Mouse (Mus musculus) thymus, postnatal 36 days (tissue): ENCODE data around the gene Hnrnph3.

Source experiments
- DNase-seq, 2 experiments: peaks; one replicate each; pipeline ENCODE4 v3.0.0; 2022; ENCODE audit warnings: mixed read lengths in 2 of 2

The Hnrnph3 gene

DNA sequence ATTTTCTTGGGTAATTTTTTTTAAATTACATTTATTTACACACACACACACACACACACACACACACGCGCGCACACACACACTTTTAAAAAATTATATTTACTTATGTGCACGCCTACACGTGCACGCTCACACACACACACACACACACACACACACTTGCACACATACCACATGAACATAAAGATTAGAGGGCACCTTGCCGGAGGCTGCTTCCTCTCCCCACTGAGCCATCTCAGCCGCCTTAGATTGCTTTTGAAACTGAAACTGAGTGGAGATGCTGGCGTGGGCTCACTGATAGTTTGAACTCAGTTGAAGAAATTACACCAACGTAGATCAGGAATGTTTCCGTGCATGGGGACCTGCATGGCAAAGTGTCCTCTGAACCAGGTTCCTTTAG, 39.9 kb downstream of the Hnrnph3 start:
- DNase-seq = peak; percentile 45 to 56

DNA sequence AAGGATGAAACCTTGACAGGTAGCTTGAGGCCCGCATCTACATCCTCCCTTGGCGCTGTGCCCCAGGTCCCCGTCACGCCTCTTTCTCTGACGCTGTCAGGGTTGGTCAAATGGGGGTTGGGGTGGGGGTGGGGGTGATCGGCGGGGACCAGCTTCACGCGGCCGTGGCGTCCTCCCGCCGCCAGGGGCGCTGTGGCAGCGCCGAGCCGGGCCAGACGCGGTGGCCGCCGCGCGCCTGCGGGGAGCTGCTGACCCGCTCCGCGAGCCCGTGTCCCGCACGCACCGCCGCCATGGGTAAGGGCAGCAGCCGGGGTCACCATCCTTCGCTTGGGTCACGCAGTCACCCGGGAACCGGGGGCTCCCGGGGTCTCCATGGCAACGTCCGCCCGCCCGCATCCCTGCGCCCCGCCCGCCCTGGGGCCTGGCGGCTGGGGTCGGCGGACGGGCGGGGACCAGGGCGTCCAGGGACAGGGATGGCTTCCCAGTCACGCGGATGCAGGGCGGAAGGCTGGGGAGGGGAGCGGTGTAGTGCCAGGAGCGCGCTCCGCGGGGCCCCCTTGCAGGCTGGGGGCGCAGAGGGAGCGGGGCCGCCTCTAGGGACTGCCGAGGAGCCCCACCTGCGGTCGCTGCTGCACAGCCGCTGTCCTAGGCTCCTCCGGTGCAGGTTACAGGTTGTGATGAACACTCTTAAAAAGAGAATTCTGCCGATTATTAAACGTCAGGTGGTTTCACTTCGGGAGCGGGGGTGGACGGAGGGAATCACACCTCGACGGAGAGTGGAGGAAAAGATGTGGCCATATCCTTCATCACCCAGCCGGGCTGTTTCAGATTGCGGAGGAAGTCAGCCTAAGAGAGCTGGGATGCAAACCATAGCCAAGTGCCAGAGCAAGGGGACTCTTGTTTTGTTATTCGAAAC, 43.7 kb downstream of the Hnrnph3 start, which contains the start of gene Rufy2:
TSS of gene Rufy2 (plus strand) at position 185 of the 916 bp plus-strand sequence.
- DNase-seq = peak; percentile 80 to 84

DNA sequence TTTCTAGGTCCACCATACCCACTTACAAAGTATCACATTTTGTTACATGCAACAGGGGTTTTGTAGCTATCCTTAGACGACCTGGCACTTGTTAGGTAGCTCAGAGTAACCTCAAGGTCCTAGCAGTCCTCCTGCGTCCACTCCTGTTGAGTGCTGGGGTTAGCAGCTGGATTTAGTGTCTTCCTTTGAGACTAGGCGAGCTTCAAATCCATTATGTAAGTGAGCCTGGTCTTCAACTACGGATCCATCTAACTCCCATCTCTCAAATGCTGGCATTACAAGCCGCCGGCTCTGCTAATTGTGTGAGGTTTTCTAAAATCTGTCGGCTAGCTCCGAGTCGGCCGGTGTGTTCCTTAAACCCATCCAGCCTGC, 44.4 kb downstream of the Hnrnph3 start:
- DNase-seq = no peak

DNA sequence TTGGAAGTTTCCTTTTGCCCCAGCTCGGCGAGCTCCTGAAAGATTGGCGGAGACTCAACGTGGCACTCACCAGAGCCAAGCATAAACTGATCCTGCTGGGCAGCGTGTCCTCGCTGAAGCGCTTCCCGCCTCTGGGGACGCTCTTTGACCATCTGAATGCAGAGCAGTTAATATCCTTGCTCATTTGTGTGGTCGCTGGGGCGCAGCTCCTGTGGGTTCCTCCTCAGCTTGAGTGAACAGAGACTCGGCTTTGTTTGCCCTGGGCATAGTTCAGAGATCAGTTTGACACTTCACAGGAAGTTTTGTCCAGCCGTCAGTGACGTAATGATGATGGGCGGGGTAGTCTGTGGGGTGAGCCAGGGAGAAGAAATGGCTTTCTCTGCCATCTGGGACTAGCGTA, 52.2 kb downstream of the Hnrnph3 start:
- no peak for DNase-seq

DNA sequence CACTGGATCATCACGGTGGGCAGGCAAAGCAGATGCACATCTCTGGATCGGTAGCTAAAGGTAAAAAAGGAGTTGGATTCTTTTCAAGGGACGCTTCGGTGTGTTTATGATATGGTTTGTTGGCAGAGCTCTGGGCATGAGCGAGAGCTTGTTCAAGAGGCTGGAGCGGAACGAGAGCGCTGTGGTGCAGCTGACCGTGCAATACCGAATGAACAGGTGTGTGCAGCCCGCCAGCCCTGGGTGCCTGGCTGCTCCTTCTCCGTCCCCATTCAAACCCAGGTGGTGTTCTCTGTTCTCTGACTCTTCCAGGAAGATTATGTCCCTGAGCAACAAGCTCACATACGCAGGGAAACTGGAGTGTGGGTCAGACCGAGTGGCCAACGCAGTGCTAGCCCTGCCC, 57.7 kb downstream of the Hnrnph3 start:
- no peak for DNase-seq

DNA sequence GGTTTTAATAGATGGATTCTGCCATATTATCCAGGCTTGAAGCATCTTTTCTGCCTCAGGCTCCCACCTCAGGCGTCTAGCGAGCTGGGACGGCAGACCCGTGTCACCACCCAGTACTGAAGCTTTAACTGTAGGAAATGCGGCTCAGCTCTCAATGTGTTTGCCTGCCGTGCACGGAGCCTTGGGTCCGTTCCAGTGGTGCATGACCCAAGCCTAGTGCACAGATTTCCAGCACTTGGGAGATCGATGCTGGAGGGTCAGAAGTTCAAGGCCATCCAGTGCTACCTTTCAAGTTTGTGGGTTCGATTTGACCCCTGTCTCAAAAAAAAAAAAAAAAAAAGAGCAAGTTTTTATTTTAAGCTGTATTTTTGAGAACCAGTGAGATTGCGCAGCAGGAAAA, 58.2 kb downstream of the Hnrnph3 start:
- no peak for DNase-seq
